Mouse (Mus musculus) E14TG2a.4 (cell line): Measurements from ENCODE around the gene Alk.

ENCODE experiments used
- CTCF ChIP-seq: conservative IDR thresholded peaks from 2 replicates; pipeline ENCODE4 v1.5.1; 2014; ENCODE audit warnings: low read length
- NANOG ChIP-seq: IDR thresholded peaks from 2 replicates; pipeline ENCODE4 v1.6.1; 2014; ENCODE audit warnings: borderline replicate concordance, low read length, mixed read lengths
- POU5F1 ChIP-seq: IDR thresholded peaks from 2 replicates; pipeline ENCODE4 v1.6.1; 2014; ENCODE audit warnings: low read length, borderline replicate concordance

GRCm38 (mm10) chr17:71994144-71994543 lies 610.3 kb downstream of the Alk start:
- TF ChIP-seq CTCF (no peak), NANOG (no peak), POU5F1 (no peak)
